Mouse (Mus musculus) bone marrow macrophage, adult 2 months (primary cell): ENCODE data around the gene Calm5. TPM values are rescaled to one million over a fixed set of nuclear protein-coding genes. Genes with fewer than 3 reads are reported as not detected.
"Not testable (repeated sequence)": the region's sequence is repeated elsewhere in the genome, so short reads cannot be mapped to it uniquely, and the experiment has no call there.

Experiments used
- H3K27ac ChIP-seq: 2 replicates; pipeline ENCODE4 v1.5.1; 2012; ENCODE audit warnings: low read depth, low read length; ENCODE audit not compliant: insufficient read depth
- H3K4me1 ChIP-seq: 2 replicates; pipeline ENCODE4 v1.6.1; 2012; ENCODE audit warnings: low read length; ENCODE audit not compliant: control insufficient read depth, insufficient read depth
- H3K4me3 ChIP-seq: 2 replicates; pipeline ENCODE4 v1.5.1; 2012; ENCODE audit warnings: mild to moderate bottlenecking, low read length, moderate library complexity; ENCODE audit not compliant: insufficient read depth
- CTCF ChIP-seq: IDR thresholded peaks from 2 replicates; pipeline ENCODE4 v1.5.1; 2012; ENCODE audit warnings: low read depth, mild to moderate bottlenecking, low read length, moderate library complexity
- POLR2A ChIP-seq: IDR thresholded peaks from 2 replicates; pipeline ENCODE4 v1.6.1; 2012; ENCODE audit warnings: mild to moderate bottlenecking, low read depth, low read length, borderline replicate concordance
- polyA plus RNA-seq: library from polyadenylated mRNA; stranded (reverse); fragments of >200 nt; gene quantifications from 2 replicates; pipeline ENCODE4 v1.2.4, GENCODE M21; 2012; ENCODE audit not compliant: missing spikeins, insufficient read depth, insufficient read length

Gene Calm5
- polyA plus RNA-seq, 1 experiment = not detected

GRCm38 (mm10) chr13:3891479-3892087 lies 37.6 kb downstream of the Calm5 start:
- TF ChIP-seq POLR2A (no peak), CTCF (no peak)
- no peak overlapping the region for H3K27ac ChIP-seq
- H3K4me1 ChIP-seq = peaks cover 20% of the 10 kb centered on the region
- no peak overlapping the region for H3K4me3 ChIP-seq

DNA sequence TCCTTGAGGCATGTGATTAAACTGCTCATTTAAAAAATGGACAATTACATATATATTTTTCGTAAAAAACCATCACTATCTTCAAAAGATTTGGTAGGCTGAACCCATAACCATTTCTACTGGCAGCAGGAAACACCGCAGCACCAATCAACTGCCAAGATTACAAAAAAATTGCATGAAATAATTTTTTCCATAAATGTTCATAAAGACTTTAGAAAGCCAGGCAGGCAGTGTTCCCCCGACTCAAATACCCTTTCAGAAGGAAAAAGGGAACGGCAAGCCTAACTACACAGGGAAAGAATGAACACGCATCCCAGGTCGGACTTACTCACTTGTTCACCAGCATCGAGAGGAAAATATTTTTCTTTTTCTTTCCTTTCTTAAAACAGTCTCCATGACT lies 38.6 kb downstream of the Calm5 start:
- TF ChIP-seq CTCF (no peak), POLR2A (no peak)
- Histone ChIP-seq H3K4me1 (peaks cover 18% of the 10 kb centered on the region), H3K27ac (no peak overlapping the region), H3K4me3 (peak overlapping the region; percentile 50)

DNA sequence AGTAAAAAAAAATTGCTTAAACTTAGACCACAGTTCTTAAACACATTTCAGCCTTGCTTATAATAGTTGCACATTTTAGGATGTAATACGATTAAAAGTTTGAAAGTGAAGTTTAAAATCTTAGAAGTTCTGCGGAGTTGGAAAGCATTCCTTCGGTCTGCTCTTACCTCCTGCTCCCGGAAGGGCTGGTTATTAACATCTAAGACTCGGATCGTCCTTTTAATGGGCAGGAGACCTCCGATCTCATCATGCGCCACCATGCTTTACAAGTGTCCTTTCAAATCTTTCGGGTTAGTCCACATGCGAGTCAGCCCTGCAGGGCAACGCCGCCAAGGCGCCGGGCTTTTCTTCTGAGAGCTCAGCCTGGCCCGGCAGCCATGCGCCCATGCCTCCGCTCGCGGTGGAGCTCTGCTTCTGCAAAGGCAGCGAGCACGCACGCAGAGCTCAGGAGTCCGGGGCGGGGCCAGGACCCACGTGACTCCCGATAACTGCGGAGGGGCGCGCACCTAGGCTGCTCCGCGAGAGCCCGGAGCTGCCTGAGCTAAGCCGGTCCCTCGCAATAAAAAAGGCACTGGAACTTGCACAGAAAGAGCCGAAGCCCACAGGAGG lies 39.3 kb downstream of the Calm5 start:
- no peak overlapping the region for H3K27ac ChIP-seq
- peaks cover 18% of the 10 kb centered on the region for H3K4me1 ChIP-seq
- H3K4me3 ChIP-seq = peak overlapping the region; percentile 77
- TF ChIP-seq CTCF = no peak
- peak; percentile 76; the same call in 1 of the 2 replicates for TF ChIP-seq POLR2A

GRCm38 (mm10) chr13:3894549-3894948 lies 40.6 kb downstream of the Calm5 start:
- Histone ChIP-seq H3K4me1 (peaks cover 18% of the 10 kb centered on the region), H3K4me3 (no peak overlapping the region), H3K27ac (no peak overlapping the region)
- TF ChIP-seq CTCF (no peak), POLR2A (no peak)

DNA sequence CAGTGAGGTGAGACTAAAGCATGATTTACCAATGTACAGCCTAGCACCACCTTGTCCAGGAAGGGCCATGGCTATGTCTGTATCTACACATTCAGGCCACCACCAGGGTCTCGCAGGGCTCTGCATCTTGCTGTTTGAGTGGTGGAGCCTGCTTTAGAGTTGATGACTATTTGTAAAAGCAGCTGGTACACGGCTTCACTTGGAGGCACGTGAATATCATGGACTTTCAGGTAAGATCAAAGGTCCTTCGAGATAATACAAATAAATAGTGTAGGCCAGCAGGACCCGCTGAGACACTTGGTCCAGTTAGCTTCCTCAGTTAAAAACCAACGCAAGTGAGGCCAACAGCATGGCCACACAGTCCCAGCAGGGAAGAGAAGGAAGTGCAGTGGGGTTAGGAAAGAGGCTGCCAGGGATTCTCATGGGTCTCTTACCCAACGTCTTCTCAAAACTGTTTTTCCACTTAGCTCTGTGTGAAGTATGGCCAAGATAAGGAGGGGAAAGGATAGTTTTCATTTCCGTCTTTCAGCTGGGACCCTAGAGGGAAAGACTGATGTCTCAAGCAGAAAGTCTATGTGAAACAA lies 41.5 kb downstream of the Calm5 start:
- Histone ChIP-seq H3K4me1 (peaks cover 20% of the 10 kb centered on the region), H3K27ac (no peak overlapping the region), H3K4me3 (no peak overlapping the region)
- TF ChIP-seq CTCF = no peak
- no peak for TF ChIP-seq POLR2A

- TF ChIP-seq CTCF (no peak), POLR2A (no peak)
- Histone ChIP-seq H3K27ac (no peak overlapping the region), H3K4me1 (peaks cover 20% of the 10 kb centered on the region), H3K4me3 (no peak overlapping the region)
Observed at GRCm38 (mm10) chr13:3896032-3896431, 42.1 kb downstream of the Calm5 start.

DNA sequence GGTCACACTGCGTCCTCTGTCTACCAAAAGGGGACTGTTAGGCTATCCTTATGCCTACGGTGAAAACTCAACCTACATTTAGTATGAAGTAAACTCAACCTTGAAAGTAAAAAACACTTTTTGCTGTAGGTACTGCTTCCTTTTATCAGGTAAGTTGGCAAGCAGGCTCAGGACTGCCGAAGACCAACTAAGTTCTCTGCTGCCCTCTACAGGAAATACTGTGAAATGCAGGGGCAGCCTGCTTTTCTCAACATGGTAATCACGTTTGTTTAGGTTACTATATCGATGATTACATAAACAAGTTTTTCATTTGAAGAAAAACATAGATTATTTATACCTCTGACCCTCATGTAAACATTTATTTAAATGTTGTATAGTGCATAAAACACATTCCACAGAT lies 42.9 kb downstream of the Calm5 start:
- TF ChIP-seq CTCF (peak; percentile 44), POLR2A (no peak)
- Histone ChIP-seq H3K4me3 (no peak overlapping the region), H3K4me1 (peaks cover 18% of the 10 kb centered on the region), H3K27ac (no peak overlapping the region)

DNA sequence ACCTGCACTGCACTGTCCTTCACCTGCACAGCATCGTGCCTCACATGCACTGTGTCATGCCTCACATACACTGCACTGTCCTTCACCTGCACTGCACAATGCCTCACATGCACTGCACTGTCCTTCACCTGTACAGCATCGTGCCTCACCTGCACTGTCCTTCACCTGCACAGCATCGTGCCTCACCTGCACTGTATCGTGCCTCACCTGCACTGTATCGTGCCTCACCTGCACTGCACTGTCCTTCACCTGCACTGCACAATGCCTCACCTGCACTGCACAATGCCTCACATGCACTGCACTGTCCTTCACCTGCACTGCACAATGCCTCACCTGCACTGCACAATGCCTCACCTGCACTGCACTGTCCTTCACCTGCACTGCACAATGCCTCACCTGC lies 44.2 kb downstream of the Calm5 start:
- peaks cover 16% of the 10 kb centered on the region for H3K4me1 ChIP-seq
- not testable (repeated sequence) for H3K27ac ChIP-seq, H3K4me3 ChIP-seq

- Histone ChIP-seq H3K4me1 (peaks cover 16% of the 10 kb centered on the region), H3K27ac (no peak overlapping the region), H3K4me3 (no peak overlapping the region)
- TF ChIP-seq CTCF (no peak), POLR2A (no peak)
Observed at GRCm38 (mm10) chr13:3899301-3899700, 45.3 kb downstream of the Calm5 start.

Other genes starting within 250 kb of the Calm5 start
- gene Fam208b, start 243.1 kb upstream of the Calm5 start, polyA plus RNA-seq = 8.1 and 12.9 TPM in 2 replicates
- 10.6 and 12.8 TPM in 2 replicates for gene Asb13, start 220.1 kb upstream of the Calm5 start, polyA plus RNA-seq
- gene Calml3, start 49.9 kb upstream of the Calm5 start, polyA plus RNA-seq = not detected in 2 replicates
- gene Calm4, start 16.4 kb upstream of the Calm5 start, polyA plus RNA-seq = not detected in 2 replicates
- gene Net1, start 64.0 kb downstream of the Calm5 start, polyA plus RNA-seq = 5.8 and 6.3 TPM in 2 replicates
- gene Tubal3, start 64.1 kb downstream of the Calm5 start, polyA plus RNA-seq = not detected in 2 replicates
- gene Ucn3, start 91.2 kb downstream of the Calm5 start, polyA plus RNA-seq = not detected in 2 replicates
- gene Akr1c14, start 194.8 kb downstream of the Calm5 start, polyA plus RNA-seq = not detected in 2 replicates